Mouse (Mus musculus) liver, embryonic 11.5 days (tissue): ENCODE data around the gene As3mt. TPM values are rescaled to one million over a fixed set of nuclear protein-coding genes. Genes with fewer than 3 reads are reported as not detected.
A peak's percentile ranks its signal among the peaks of the same experiment; 100 is the strongest.
"Not testable (repeated sequence)": the region's sequence is repeated elsewhere in the genome, so short reads cannot be mapped to it uniquely, and the experiment has no call there.

Experiments
- ATAC-seq: fragments of 200-750 bp; cut with Nextera tagmentation; replicated peaks from 2 replicates; pipeline ENCODE4 v1.8.0; 2017; ENCODE audit warnings: moderate number of reproducible peaks, mild to moderate bottlenecking, moderate TSS enrichment, moderate library complexity; ENCODE audit not compliant: low FRiP score
- DNase-seq: peaks from one replicate; pipeline ENCODE4 v3.0.0-alpha.2; 2017; ENCODE audit warnings: low spot score
- H3K27ac ChIP-seq: fragments of 300-500 bp; sonication (generic); 2 replicates; pipeline ENCODE4 v1.5.1; 2014; ENCODE audit warnings: mild to moderate bottlenecking, low read depth, low read length, control low read depth
- H3K27me3 ChIP-seq: fragments of 300-500 bp; sonication (generic); replicated peaks from 2 replicates; pipeline ENCODE4 v1.6.1; 2014; ENCODE audit warnings: low read length, mixed read lengths; ENCODE audit not compliant: control insufficient read depth, insufficient read depth
- H3K36me3 ChIP-seq: fragments of 300-500 bp; sonication (generic); 2 replicates; pipeline ENCODE4 v1.6.1; 2014; ENCODE audit warnings: mild to moderate bottlenecking, low read length, moderate library complexity, mixed read lengths; ENCODE audit not compliant: control insufficient read depth, insufficient read depth
- H3K4me1 ChIP-seq: fragments of 300-500 bp; sonication (generic); replicated peaks from 2 replicates; pipeline ENCODE4 v1.6.1; 2014; ENCODE audit warnings: low read length, mixed read lengths; ENCODE audit not compliant: control insufficient read depth, insufficient read depth
- H3K4me2 ChIP-seq: fragments of 300-500 bp; sonication (generic); 2 replicates; pipeline ENCODE4 v1.6.1; 2014; ENCODE audit warnings: mild to moderate bottlenecking, control low read depth, moderate library complexity
- H3K4me3 ChIP-seq: fragments of 300-500 bp; sonication (generic); 2 replicates; pipeline ENCODE4 v1.5.1; 2014; ENCODE audit warnings: low read depth, low read length, control low read depth
- H3K9ac ChIP-seq: fragments of 300-500 bp; sonication (generic); 2 replicates; pipeline ENCODE4 v1.6.1; 2014; ENCODE audit warnings: low read depth, low read length, control low read depth
- H3K9me3 ChIP-seq: fragments of 300-500 bp; sonication (generic); 2 replicates; pipeline ENCODE4 v1.6.1; 2016; ENCODE audit warnings: low read length, inconsistent platforms, mixed read lengths; ENCODE audit not compliant: control insufficient read depth
- WGBS: fragments of 180-500 bp; shearing (Covaris S2); extraction: QIAGEN DNeasy Blood & Tissue Kit; methylation state at CpG from one replicate; pipeline ENCODE4 v1.1.7; 2014; 5-methylcytosine and 5-hydroxymethylcytosine counted together
- polyA plus RNA-seq: library from polyadenylated mRNA; unstranded; fragments of >200 nt; fragmentation: Nextera tagmentation; extraction: Ambion mirVana; gene quantifications from 2 replicates; pipeline ENCODE4 v1.2.1, GENCODE M21; 2014

The As3mt gene
- polyA plus RNA-seq, 1 experiment from 2014 or later: 26.0 TPM

- Histone ChIP-seq H3K27ac (no peak overlapping the region), H3K9me3 (no peaks in the 10 kb centered on the region), H3K36me3 (no peaks in the 10 kb centered on the region), H3K27me3 (no peaks in the 10 kb centered on the region; the same call in 1 of the 2 replicates), H3K4me3 (no peak overlapping the region), H3K4me1 (no peaks in the 10 kb centered on the region), H3K9ac (no peak overlapping the region), H3K4me2 (no peak overlapping the region)
- 78% methylated on average over 5 of the region's 5 CpGs for WGBS
- ATAC-seq: no peak
- no peak for DNase-seq
These were observed 45.0 kb downstream of the As3mt start for GRCm38 (mm10) chr19:46752235-46752634.

- no peak overlapping the region for H3K4me2 ChIP-seq
- DNase-seq: no peak
- H3K4me3 ChIP-seq: no peak overlapping the region
- no peaks in the 10 kb centered on the region for H3K9me3 ChIP-seq
- no peaks in the 10 kb centered on the region; the same call in 1 of the 2 replicates for H3K27me3 ChIP-seq
- no peak overlapping the region for H3K9ac ChIP-seq
- 46% methylated on average over 9 of the region's 9 CpGs for WGBS
- no peaks in the 10 kb centered on the region for H3K36me3 ChIP-seq
- H3K4me1 ChIP-seq: no peaks in the 10 kb centered on the region
- no peak for ATAC-seq
- H3K27ac ChIP-seq: no peak overlapping the region
These were observed 47.8 kb downstream of the As3mt start for GRCm38 (mm10) chr19:46755066-46755465.

DNA sequence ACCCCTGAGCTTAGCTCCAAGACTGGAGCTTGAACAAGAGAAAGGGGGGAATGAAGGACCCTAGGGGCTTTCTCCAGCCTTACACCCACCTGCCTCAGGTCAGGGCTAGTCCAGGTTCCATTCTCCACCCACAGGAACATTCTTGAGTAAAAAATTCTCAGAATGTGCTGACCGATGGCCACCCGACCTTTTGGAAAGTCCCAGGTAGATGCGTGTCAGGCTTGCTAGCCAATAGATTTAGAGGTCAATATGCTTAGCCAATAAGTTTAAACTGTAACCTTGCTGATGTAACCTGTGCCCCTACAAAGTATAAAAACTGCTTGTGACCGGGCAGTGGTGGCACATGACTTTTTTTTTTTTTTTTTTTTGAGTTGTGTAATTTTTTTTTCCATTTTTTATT, 49.0 kb downstream of the As3mt start:
- ATAC-seq (no peak), DNase-seq (no peak)
- 85% methylated on average over 4 of the region's 4 CpGs for WGBS
- no peaks in the 10 kb centered on the region for H3K9me3 ChIP-seq
- no peak overlapping the region for H3K9ac ChIP-seq
- H3K27me3 ChIP-seq: no peaks in the 10 kb centered on the region
- 0 out of 2 replicates have a peak, but pooled peaks cover 2% of the 10 kb centered on the region for H3K4me1 ChIP-seq
- no peak overlapping the region for H3K27ac ChIP-seq
- no peaks in the 10 kb centered on the region for H3K36me3 ChIP-seq
- H3K4me3 ChIP-seq: no peak overlapping the region
- H3K4me2 ChIP-seq: no peak overlapping the region

DNA sequence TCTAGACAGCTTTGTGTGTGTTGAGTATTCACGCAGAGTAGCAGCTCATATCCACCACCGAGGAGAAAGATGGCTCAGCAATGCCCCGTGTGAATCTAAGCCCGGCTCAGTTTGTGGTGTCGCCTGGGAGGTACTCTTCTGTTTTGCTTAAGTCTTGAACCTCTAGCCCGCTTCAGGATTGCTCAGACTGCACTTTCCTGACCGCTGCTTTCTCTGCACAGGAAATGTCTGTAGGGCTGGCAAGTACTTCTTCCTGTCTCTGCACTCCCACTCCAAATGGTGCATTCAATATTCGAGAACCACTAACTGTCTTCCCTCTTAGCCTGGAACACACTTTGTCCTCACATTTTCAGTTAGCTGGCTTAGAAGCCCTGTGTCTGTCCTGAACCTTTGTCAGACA, 51.8 kb downstream of the As3mt start:
- no peak for DNase-seq

GRCm38 (mm10) chr19:46759909-46760308, 52.7 kb downstream of the As3mt start:
- 85% methylated on average over 10 of the region's 10 CpGs for WGBS
- DNase-seq, H3K27ac ChIP-seq, H3K4me2 ChIP-seq, H3K9me3 ChIP-seq, H3K4me1 ChIP-seq, H3K4me3 ChIP-seq, H3K36me3 ChIP-seq, ATAC-seq, H3K9ac ChIP-seq: not testable (repeated sequence)
- peaks cover 28% of the 10 kb centered on the region for H3K27me3 ChIP-seq

More for the DNA sequence above, 51.8 kb downstream of the As3mt start:
- H3K4me2 ChIP-seq: no peak overlapping the region
- H3K36me3 ChIP-seq: no peaks in the 10 kb centered on the region
- peaks cover 9% of the 10 kb centered on the region for H3K4me1 ChIP-seq
- H3K27me3 ChIP-seq: peaks cover 20% of the 10 kb centered on the region
- no peak overlapping the region for H3K27ac ChIP-seq
- ATAC-seq: no peak
- H3K9me3 ChIP-seq: no peaks in the 10 kb centered on the region
- no peak overlapping the region for H3K4me3 ChIP-seq
- WGBS: 38% methylated on average over 8 of the region's 8 CpGs
- H3K9ac ChIP-seq: no peak overlapping the region

DNA sequence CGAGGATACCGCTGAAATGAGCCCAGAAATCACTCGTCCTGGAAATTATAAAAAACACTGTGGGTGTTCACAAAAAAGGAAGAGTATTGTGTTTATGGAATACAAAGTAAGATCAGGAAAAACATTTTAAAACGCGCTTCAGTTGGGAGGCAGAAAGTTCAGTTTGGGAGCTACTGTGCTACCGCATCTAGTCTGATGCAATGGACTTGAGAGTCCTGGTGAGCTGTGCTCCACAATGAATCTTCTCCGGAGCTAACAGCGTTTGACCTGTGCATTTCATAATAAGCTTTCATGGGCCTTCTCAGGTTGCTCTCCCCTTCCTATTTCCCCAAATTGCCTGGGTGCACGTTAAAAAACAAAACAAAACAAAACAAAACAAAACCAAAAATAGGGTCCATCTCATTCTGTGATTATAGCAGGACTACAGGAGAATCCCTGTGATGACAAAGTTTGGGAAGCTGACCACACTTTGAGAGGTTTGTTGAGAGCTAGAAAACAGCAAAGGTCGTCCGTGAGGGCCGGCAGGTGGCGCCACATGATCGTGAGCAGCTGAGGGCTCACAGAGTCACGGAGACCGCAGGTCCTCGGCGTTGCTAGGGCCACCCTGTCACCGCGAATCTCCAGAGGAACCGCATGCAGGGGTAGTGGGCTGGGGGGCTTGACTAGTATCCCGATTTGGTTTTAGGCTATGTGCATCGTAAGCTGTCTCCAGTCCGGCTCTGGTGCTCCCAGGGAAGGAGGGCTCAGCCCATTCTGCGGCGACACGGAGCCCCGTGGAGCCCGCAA, 53.3 kb downstream of the As3mt start:
- ATAC-seq (peak; percentile 68), DNase-seq (peak; percentile 84)
- H3K9me3 ChIP-seq: no peaks in the 10 kb centered on the region
- peaks cover 29% of the 10 kb centered on the region for H3K27me3 ChIP-seq
- H3K36me3 ChIP-seq: no peaks in the 10 kb centered on the region
- peak overlapping the region; percentile 52 for H3K9ac ChIP-seq
- no peak overlapping the region; the same call in 1 of the 2 replicates for H3K27ac ChIP-seq
- peak overlapping the region; percentile 100 for H3K4me2 ChIP-seq
- H3K4me3 ChIP-seq: peak overlapping the region; percentile 94
- 17% methylated on average over 29 of the region's 29 CpGs for WGBS
- H3K4me1 ChIP-seq: peaks cover 9% of the 10 kb centered on the region

DNA sequence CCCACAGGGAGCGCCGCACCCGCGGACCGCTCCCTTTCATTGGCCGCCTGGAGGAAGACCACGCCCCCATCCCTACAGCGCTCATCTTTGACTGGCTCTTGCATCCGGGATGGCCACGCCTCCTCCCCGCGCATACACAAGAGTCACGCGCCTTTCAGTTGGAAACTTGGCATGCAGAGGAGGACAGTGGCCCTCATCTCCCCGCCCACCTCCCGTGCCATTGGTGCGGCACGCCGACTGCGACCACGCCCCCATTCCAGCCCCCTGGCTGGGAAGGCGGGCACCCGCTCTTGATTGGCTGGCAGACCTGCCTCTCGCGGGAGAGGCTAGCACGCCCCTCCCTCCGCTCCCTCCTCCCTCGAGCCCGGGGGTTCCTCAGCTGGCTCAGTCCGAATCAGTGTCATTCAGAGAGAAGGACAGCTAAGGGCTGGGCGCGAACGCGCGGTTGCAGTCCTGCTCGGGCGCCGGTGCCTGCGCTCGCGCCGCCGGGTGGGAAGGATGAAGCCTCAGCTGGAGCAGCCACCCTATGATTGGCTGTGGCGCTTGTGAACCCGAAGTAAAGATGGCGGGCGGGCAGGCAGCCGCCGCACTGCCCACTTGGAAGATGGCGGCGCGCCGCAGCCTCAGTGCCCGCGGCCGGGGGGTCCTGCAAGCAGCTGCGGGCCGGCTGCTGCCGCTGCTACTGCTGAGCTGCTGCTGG, 54.1 kb downstream of the As3mt start, which contains the start of gene Cnnm2:
Cnnm2 (plus strand) TSS at position 350 of the 700 bp plus-strand sequence.
- under 1% methylated on average over 59 of the region's 59 CpGs for WGBS
- Histone ChIP-seq H3K27ac (no peak within 1 kb of the TSS; the same call in 1 of the 2 replicates), H3K9ac (peak within 1 kb of the TSS; percentile 85), H3K4me1 (peaks cover 9% of the 10 kb centered on the region), H3K4me3 (peak within 1 kb of the TSS; percentile 94), H3K36me3 (no peaks in the 10 kb centered on the region), H3K27me3 (peaks cover 29% of the 10 kb centered on the region), H3K4me2 (peak within 1 kb of the TSS; percentile 100), H3K9me3 (no peaks in the 10 kb centered on the region)
- DNase-seq (peak; percentile 100), ATAC-seq (peak; percentile 94)

- under 1% methylated on average over 34 of the region's 36 CpGs for WGBS
- no peak for DNase-seq
- peak overlapping the region; percentile 85 for H3K9ac ChIP-seq
- no peak overlapping the region for H3K27ac ChIP-seq
- peaks cover 29% of the 10 kb centered on the region for H3K27me3 ChIP-seq
- no peak for ATAC-seq
- no peaks in the 10 kb centered on the region for H3K9me3 ChIP-seq
- peak overlapping the region; percentile 100 for H3K4me2 ChIP-seq
- H3K36me3 ChIP-seq: no peaks in the 10 kb centered on the region
- H3K4me3 ChIP-seq: peak overlapping the region; percentile 94
- H3K4me1 ChIP-seq: peaks cover 9% of the 10 kb centered on the region
These were observed 54.7 kb downstream of the As3mt start for GRCm38 (mm10) chr19:46761971-46762290.
